Mouse (Mus musculus): ENCODE results near the gene Hk2. TPM values are rescaled to one million over a fixed set of nuclear protein-coding genes. Genes with fewer than 3 reads are reported as not detected.

Hk2 gene
- polyA plus RNA-seq, 2 experiments: 14.2 to 18.5 TPM

DNA sequence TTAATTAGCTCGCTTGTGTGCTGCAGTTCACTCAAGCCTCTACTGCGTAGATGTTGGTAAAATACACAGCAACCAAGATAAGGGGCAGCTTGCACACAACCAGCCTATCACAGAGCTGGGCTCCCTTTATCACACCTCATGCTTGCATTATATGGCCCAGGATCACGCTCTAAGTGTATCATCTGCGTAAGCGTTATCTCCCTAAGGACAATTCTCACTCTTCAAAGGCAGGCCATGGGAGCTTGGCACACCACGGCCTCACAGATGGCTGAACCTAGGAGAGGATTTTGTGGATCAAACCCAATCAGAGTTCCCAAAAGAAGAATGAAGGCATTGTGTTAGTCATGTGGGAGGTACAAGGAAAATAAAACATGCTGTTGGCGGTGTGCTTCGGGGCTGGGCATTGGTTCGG is 17.4 kb downstream of the Hk2 start:
- 83% methylated on average over 9 of the region's 9 CpGs for WGBS
- H3K27me3 ChIP-seq (ENCODE audit: control insufficient read depth, insufficient read depth, low read length): no peaks in the 10 kb centered on the region
- H3K9ac ChIP-seq (ENCODE audit: low read depth, low read length, severe bottlenecking): no peak overlapping the region
- no peaks in the 10 kb centered on the region for H3K4me1 ChIP-seq (ENCODE audit: control insufficient read depth, insufficient read depth, low read length)
- H3K4me2 ChIP-seq (replicated peaks; ENCODE audit: low read depth, low read length, severe bottlenecking): no peak overlapping the region
- H3K4me3 ChIP-seq (replicated peaks; ENCODE audit: low read length): no peak overlapping the region
- no peak for DNase-seq (ENCODE audit: low spot score)
- peaks cover 12% of the 10 kb centered on the region; the same call in 1 of the 2 replicates for H3K36me3 ChIP-seq (ENCODE audit: control insufficient read depth, insufficient read depth, low read length)
- H3K9me3 ChIP-seq (ENCODE audit: control insufficient read depth, low read length): no peaks in the 10 kb centered on the region
- ATAC-seq (ENCODE audit: low FRiP score, low read depth): no peak
- TF ChIP-seq POLR2A (IDR thresholded peaks at IDR 0.05; ENCODE audit: borderline replicate concordance, extremely low read depth, insufficient read depth, insufficient read length): no peak
- no peak overlapping the region for H3K27ac ChIP-seq (replicated peaks; ENCODE audit: low read depth, low read length)

DNA sequence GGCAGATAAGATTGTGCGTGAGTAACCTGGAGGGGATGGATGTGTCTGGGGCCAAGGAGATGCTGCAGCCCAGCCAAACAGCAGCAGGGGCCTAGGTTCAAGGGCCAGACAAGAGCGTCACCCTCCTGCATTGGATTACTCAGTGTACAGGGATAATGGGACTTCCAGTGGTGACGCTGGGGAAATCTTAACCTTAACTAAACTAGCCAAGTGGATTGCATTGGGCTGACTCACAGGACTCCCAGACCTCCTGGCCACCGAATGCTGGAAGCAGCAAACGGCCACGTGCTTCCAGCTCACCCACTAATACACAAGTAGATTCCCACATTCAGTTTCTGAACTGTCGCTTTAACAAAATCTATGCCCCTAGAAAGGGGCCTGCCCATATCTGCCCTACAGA is 18.0 kb downstream of the Hk2 start:
- no peak overlapping the region for H3K4me2 ChIP-seq (replicated peaks; ENCODE audit: low read depth, low read length, severe bottlenecking)
- 95% methylated on average over 7 of the region's 7 CpGs for WGBS
- no peaks in the 10 kb centered on the region for H3K9me3 ChIP-seq (ENCODE audit: control insufficient read depth, low read length)
- H3K27ac ChIP-seq (replicated peaks; ENCODE audit: low read depth, low read length): no peak overlapping the region
- H3K4me1 ChIP-seq (ENCODE audit: control insufficient read depth, insufficient read depth, low read length): no peaks in the 10 kb centered on the region
- H3K36me3 ChIP-seq (ENCODE audit: control insufficient read depth, insufficient read depth, low read length): peaks cover 12% of the 10 kb centered on the region; the same call in 1 of the 2 replicates
- H3K4me3 ChIP-seq (replicated peaks; ENCODE audit: low read length): no peak overlapping the region
- TF ChIP-seq POLR2A (IDR thresholded peaks at IDR 0.05; ENCODE audit: borderline replicate concordance, extremely low read depth, insufficient read depth, insufficient read length): no peak
- H3K9ac ChIP-seq (ENCODE audit: low read depth, low read length, severe bottlenecking): no peak overlapping the region
- no peak for ATAC-seq (ENCODE audit: low FRiP score, low read depth)
- DNase-seq (ENCODE audit: low spot score): no peak
- no peaks in the 10 kb centered on the region for H3K27me3 ChIP-seq (ENCODE audit: control insufficient read depth, insufficient read depth, low read length)

DNA sequence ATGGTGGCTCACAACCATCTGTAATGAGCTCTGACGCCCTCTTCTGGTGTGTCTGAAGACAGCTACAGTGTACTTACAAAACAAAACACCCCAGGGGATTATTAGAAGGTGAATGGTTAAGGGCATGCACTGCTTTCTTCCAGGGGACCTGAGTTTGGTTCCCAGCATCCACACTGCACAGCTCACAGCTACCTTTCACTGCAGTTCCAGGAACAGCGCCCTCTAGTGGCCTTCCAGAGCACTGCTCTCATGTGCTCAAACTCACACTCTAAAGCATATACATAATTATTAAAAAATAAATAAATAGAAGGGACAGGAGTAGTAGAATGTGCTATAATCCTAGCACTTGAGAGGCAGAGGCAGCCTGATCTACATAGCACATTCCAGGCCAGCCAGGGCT is 18.9 kb downstream of the Hk2 start:
- Histone ChIP-seq H3K9me3 (ENCODE audit: control insufficient read depth, low read length) (no peaks in the 10 kb centered on the region), H3K9ac (ENCODE audit: low read depth, low read length, severe bottlenecking) (no peak overlapping the region), H3K36me3 (ENCODE audit: control insufficient read depth, insufficient read depth, low read length) (peaks cover 12% of the 10 kb centered on the region; the same call in 1 of the 2 replicates), H3K4me3 (replicated peaks; ENCODE audit: low read length) (no peak overlapping the region), H3K27ac (replicated peaks; ENCODE audit: low read depth, low read length) (no peak overlapping the region), H3K4me2 (replicated peaks; ENCODE audit: low read depth, low read length, severe bottlenecking) (no peak overlapping the region), H3K4me1 (ENCODE audit: control insufficient read depth, insufficient read depth, low read length) (no peaks in the 10 kb centered on the region), H3K27me3 (ENCODE audit: control insufficient read depth, insufficient read depth, low read length) (no peaks in the 10 kb centered on the region)
- no peak for TF ChIP-seq POLR2A (IDR thresholded peaks at IDR 0.05; ENCODE audit: borderline replicate concordance, extremely low read depth, insufficient read depth, insufficient read length)
- ATAC-seq (ENCODE audit: low FRiP score, low read depth) (no peak), DNase-seq (ENCODE audit: low spot score) (no peak)
- 57% methylated on average over 2 of the region's 2 CpGs for WGBS

DNA sequence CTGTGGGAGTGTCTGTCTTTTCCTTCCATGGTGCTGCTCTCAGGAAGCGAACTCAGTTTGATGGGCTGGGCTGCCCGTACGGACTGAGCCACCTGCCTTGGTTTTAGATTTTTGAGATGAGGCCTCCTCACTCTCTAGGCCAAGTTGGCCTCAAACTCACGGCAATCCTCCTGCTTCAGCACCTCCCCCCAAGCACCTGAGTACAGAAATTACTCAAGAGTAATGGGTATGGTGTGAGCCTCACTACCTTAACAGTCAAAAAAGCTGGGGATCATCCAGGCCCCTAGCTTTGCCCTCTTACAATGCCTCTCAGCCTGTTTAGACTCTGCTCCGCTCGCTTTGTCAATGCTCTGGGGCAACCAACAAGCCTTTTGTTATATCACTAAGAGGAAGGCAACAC is 19.5 kb downstream of the Hk2 start:
- Histone ChIP-seq H3K27ac (replicated peaks; ENCODE audit: low read depth, low read length) (no peak overlapping the region), H3K9ac (ENCODE audit: low read depth, low read length, severe bottlenecking) (no peak overlapping the region), H3K9me3 (ENCODE audit: control insufficient read depth, low read length) (no peaks in the 10 kb centered on the region), H3K4me2 (replicated peaks; ENCODE audit: low read depth, low read length, severe bottlenecking) (no peak overlapping the region), H3K4me1 (ENCODE audit: control insufficient read depth, insufficient read depth, low read length) (no peaks in the 10 kb centered on the region), H3K27me3 (ENCODE audit: control insufficient read depth, insufficient read depth, low read length) (no peaks in the 10 kb centered on the region), H3K36me3 (ENCODE audit: control insufficient read depth, insufficient read depth, low read length) (peaks cover 10% of the 10 kb centered on the region; the same call in 1 of the 2 replicates), H3K4me3 (replicated peaks; ENCODE audit: low read length) (no peak overlapping the region)
- no peak for TF ChIP-seq POLR2A (IDR thresholded peaks at IDR 0.05; ENCODE audit: borderline replicate concordance, extremely low read depth, insufficient read depth, insufficient read length)
- ATAC-seq (ENCODE audit: low FRiP score, low read depth) (no peak), DNase-seq (ENCODE audit: low spot score) (no peak)
- 93% methylated on average over 6 of the region's 6 CpGs for WGBS

DNA sequence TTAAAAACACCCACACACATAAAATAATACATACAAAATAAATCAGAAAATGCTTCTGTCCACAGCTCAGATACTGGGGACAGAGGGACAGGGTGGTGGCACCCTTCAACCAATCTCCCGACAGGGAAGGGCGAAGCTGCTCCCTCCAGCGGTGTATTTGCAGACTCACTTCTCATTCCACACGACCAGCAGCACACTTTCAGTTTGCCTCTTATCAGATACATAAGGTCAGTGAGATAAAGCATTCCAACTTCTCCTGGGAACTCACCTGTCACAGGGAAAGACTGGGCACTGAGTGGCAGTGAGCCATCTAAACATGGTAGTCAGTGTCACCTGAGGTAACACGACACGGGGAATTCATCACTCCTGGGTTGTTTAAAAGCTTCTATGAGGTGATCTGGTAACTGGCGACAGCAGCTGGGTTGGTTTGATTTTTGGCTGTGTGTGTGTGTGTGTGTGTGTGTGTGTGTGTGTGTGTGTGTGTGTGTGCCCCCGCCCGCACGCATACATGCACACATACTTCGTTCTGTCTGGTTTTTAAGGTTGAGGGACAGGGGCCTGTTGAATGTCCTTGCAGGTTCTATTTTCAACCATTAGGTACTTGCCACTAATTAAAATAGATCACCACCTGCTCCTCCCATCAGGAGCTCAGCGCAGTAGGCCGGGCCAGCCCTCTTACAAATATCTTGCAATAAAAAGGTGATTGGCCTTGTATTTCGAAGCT is 20.5 kb downstream of the Hk2 start:
- 87% methylated on average over 14 of the region's 14 CpGs for WGBS
- no peak for DNase-seq (ENCODE audit: low spot score)
- H3K36me3 ChIP-seq (ENCODE audit: control insufficient read depth, insufficient read depth, low read length): peaks cover 6% of the 10 kb centered on the region
- no peak overlapping the region for H3K27ac ChIP-seq (replicated peaks; ENCODE audit: low read depth, low read length)
- TF ChIP-seq POLR2A (IDR thresholded peaks at IDR 0.05; ENCODE audit: borderline replicate concordance, extremely low read depth, insufficient read depth, insufficient read length): no peak
- no peaks in the 10 kb centered on the region for H3K9me3 ChIP-seq (ENCODE audit: control insufficient read depth, low read length)
- H3K27me3 ChIP-seq (ENCODE audit: control insufficient read depth, insufficient read depth, low read length): no peaks in the 10 kb centered on the region
- H3K4me3 ChIP-seq (replicated peaks; ENCODE audit: low read length): no peak overlapping the region
- ATAC-seq (ENCODE audit: low FRiP score, low read depth): no peak
- no peak overlapping the region for H3K4me2 ChIP-seq (replicated peaks; ENCODE audit: low read depth, low read length, severe bottlenecking)
- H3K4me1 ChIP-seq (ENCODE audit: control insufficient read depth, insufficient read depth, low read length): no peaks in the 10 kb centered on the region
- no peak overlapping the region for H3K9ac ChIP-seq (ENCODE audit: low read depth, low read length, severe bottlenecking)

Data from limb, embryonic 14.5 days (tissue).